Mouse (Mus musculus): Measurements from ENCODE around the gene Coro6. TPM values are rescaled to one million over a fixed set of nuclear protein-coding genes. Genes with fewer than 3 reads are reported as not detected.

Gene Coro6
- polyA plus RNA-seq, 2 experiments = 0.08 to 0.10 TPM

- 55% methylated on average over 10 of the region's 10 CpGs for WGBS (ENCODE audit: insufficient replicate concordance)
- no peak for TF ChIP-seq CTCF (IDR thresholded peaks at IDR 0.05; ENCODE audit: low read depth)
- TF ChIP-seq EP300 (IDR thresholded peaks at IDR 0.05; ENCODE audit: low read depth) = no peak
- H3K4me3 ChIP-seq (ENCODE audit: insufficient read depth in 1 of 2, low read depth in 2 of 2, low read length in 2 of 2) = no peak overlapping the region
- peaks cover 57% of the 10 kb centered on the region for H3K27me3 ChIP-seq (ENCODE audit: control insufficient read depth, insufficient read depth, low read length)
- H3K9me3 ChIP-seq (ENCODE audit: control insufficient read depth, low read length) = no peaks in the 10 kb centered on the region
- H3K9ac ChIP-seq (replicated peaks) = no peak overlapping the region
- ATAC-seq (ENCODE audit: insufficient read depth) = no peak
- H3K27ac ChIP-seq = no peak overlapping the region
- no peaks in the 10 kb centered on the region for H3K4me1 ChIP-seq (replicated peaks; ENCODE audit: control insufficient read depth in 2 of 2, insufficient read depth in 2 of 2, low read length in 1 of 2)
- no peak for DNase-seq (ENCODE audit: low read depth in 3 of 3, low spot score in 3 of 3)
- no peak overlapping the region for H3K4me2 ChIP-seq (ENCODE audit: low read depth)
- H3K36me3 ChIP-seq (replicated peaks; ENCODE audit: control insufficient read depth, insufficient read depth, low read depth) = no peaks in the 10 kb centered on the region
Observed at GRCm38 (mm10) chr11:77463786-77464185, 1.6 kb downstream of the Coro6 start.

GRCm38 (mm10) chr11:77464684-77465083 is 2.5 kb downstream of the Coro6 start:
- DNase-seq (ENCODE audit: low read depth in 3 of 3, low spot score in 3 of 3) = no peak
- no peak overlapping the region for H3K4me2 ChIP-seq (ENCODE audit: low read depth)
- H3K9me3 ChIP-seq (ENCODE audit: control insufficient read depth, low read length) = no peaks in the 10 kb centered on the region
- no peak for ATAC-seq (ENCODE audit: insufficient read depth)
- H3K4me3 ChIP-seq (ENCODE audit: insufficient read depth in 1 of 2, low read depth in 2 of 2, low read length in 2 of 2) = no peak overlapping the region
- 37% methylated on average over 4 of the region's 4 CpGs for WGBS (ENCODE audit: insufficient replicate concordance)
- no peaks in the 10 kb centered on the region for H3K4me1 ChIP-seq (replicated peaks; ENCODE audit: control insufficient read depth in 2 of 2, insufficient read depth in 2 of 2, low read length in 1 of 2)
- peaks cover 57% of the 10 kb centered on the region for H3K27me3 ChIP-seq (ENCODE audit: control insufficient read depth, insufficient read depth, low read length)
- no peak for TF ChIP-seq CTCF (IDR thresholded peaks at IDR 0.05; ENCODE audit: low read depth)
- TF ChIP-seq EP300 (IDR thresholded peaks at IDR 0.05; ENCODE audit: low read depth) = no peak
- H3K36me3 ChIP-seq (replicated peaks; ENCODE audit: control insufficient read depth, insufficient read depth, low read depth) = no peaks in the 10 kb centered on the region
- H3K9ac ChIP-seq (replicated peaks) = no peak overlapping the region
- no peak overlapping the region for H3K27ac ChIP-seq

- H3K36me3 ChIP-seq (replicated peaks; ENCODE audit: control insufficient read depth, insufficient read depth, low read depth) = no peaks in the 10 kb centered on the region
- DNase-seq (ENCODE audit: low read depth in 3 of 3, low spot score in 3 of 3) = no peak
- H3K9ac ChIP-seq (replicated peaks) = no peak overlapping the region
- H3K27ac ChIP-seq = no peak overlapping the region
- peaks cover 54% of the 10 kb centered on the region for H3K27me3 ChIP-seq (ENCODE audit: control insufficient read depth, insufficient read depth, low read length)
- no peaks in the 10 kb centered on the region for H3K4me1 ChIP-seq (replicated peaks; ENCODE audit: control insufficient read depth in 2 of 2, insufficient read depth in 2 of 2, low read length in 1 of 2)
- TF ChIP-seq EP300 (IDR thresholded peaks at IDR 0.05; ENCODE audit: low read depth) (no peak), CTCF (IDR thresholded peaks at IDR 0.05; ENCODE audit: low read depth) (no peak)
- no peak for ATAC-seq (ENCODE audit: insufficient read depth)
- H3K9me3 ChIP-seq (ENCODE audit: control insufficient read depth, low read length) = no peaks in the 10 kb centered on the region
- H3K4me2 ChIP-seq (ENCODE audit: low read depth) = no peak overlapping the region
- no peak overlapping the region for H3K4me3 ChIP-seq (ENCODE audit: insufficient read depth in 1 of 2, low read depth in 2 of 2, low read length in 2 of 2)
- WGBS (ENCODE audit: insufficient replicate concordance) = 63% methylated on average over 3 of the region's 3 CpGs
Observed at GRCm38 (mm10) chr11:77465111-77465510, 2.9 kb downstream of the Coro6 start.

DNA sequence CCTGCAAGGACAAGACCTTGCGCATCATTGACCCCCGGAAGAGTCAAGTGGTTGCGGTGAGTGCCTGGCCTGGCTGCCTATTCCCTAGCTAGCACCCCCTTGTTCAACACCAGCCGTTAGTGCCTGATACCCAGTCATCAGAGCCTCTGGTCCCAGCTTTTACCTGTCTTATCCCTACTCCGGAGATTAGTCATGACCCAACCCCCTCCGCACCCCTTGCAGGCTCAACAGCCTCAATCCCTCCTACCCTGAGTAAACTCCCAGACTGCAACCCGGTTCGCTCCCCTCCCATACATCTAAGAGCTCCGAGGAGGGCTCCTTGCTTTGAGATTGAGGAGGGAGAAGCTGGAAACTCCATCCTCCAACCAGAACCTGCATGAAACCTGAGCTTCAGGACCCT is 4.3 kb downstream of the Coro6 start:
- Histone ChIP-seq H3K9ac (replicated peaks) (no peak overlapping the region), H3K9me3 (ENCODE audit: control insufficient read depth, low read length) (no peaks in the 10 kb centered on the region), H3K4me1 (replicated peaks; ENCODE audit: control insufficient read depth in 2 of 2, insufficient read depth in 2 of 2, low read length in 1 of 2) (no peaks in the 10 kb centered on the region), H3K27me3 (ENCODE audit: control insufficient read depth, insufficient read depth, low read length) (peaks cover 45% of the 10 kb centered on the region), H3K4me2 (ENCODE audit: low read depth) (no peak overlapping the region), H3K27ac (no peak overlapping the region), H3K36me3 (replicated peaks; ENCODE audit: control insufficient read depth, insufficient read depth, low read depth) (no peaks in the 10 kb centered on the region), H3K4me3 (ENCODE audit: insufficient read depth in 1 of 2, low read depth in 2 of 2, low read length in 2 of 2) (no peak overlapping the region)
- DNase-seq (ENCODE audit: low read depth in 3 of 3, low spot score in 3 of 3) (no peak), ATAC-seq (ENCODE audit: insufficient read depth) (no peak)
- TF ChIP-seq CTCF (IDR thresholded peaks at IDR 0.05; ENCODE audit: low read depth) (no peak), EP300 (IDR thresholded peaks at IDR 0.05; ENCODE audit: low read depth) (no peak)
- 36% methylated on average over 9 of the region's 9 CpGs for WGBS (ENCODE audit: insufficient replicate concordance)

DNA sequence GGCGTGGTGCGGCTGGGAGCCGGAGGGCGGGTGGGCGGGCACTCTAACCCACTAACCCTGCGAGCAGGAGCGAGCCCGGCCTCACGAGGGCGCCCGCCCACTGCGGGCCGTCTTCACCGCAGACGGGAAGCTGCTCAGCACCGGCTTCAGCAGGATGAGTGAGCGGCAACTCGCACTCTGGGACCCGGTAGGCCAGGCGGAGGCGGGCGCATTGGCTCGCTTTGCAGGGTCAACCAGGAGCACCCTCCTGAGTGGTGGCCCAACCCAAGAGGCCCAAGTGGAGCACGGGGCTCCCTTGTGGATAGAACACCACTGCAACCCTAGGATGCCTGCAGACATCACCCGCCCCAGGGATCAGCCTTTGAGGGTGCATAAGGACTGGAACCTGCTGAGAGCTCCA is 4.9 kb downstream of the Coro6 start:
- ATAC-seq (ENCODE audit: insufficient read depth) = peak; percentile 45
- TF ChIP-seq EP300 (IDR thresholded peaks at IDR 0.05; ENCODE audit: low read depth) (no peak), CTCF (IDR thresholded peaks at IDR 0.05; ENCODE audit: low read depth) (peak; percentile 75)
- H3K27me3 ChIP-seq (ENCODE audit: control insufficient read depth, insufficient read depth, low read length) = peaks cover 38% of the 10 kb centered on the region
- H3K4me1 ChIP-seq (replicated peaks; ENCODE audit: control insufficient read depth in 2 of 2, insufficient read depth in 2 of 2, low read length in 1 of 2) = no peaks in the 10 kb centered on the region
- peak in 1 of 3 experiments; percentile 17 for DNase-seq (ENCODE audit: low read depth in 3 of 3, low spot score in 3 of 3)
- no peaks in the 10 kb centered on the region for H3K36me3 ChIP-seq (replicated peaks; ENCODE audit: control insufficient read depth, insufficient read depth, low read depth)
- 4% methylated on average over 25 of the region's 25 CpGs for WGBS (ENCODE audit: insufficient replicate concordance)
- no peak overlapping the region for H3K9ac ChIP-seq (replicated peaks)
- no peaks in the 10 kb centered on the region for H3K9me3 ChIP-seq (ENCODE audit: control insufficient read depth, low read length)
- peak overlapping the region; percentile 28 for H3K4me2 ChIP-seq (ENCODE audit: low read depth)
- H3K27ac ChIP-seq = no peak overlapping the region
- H3K4me3 ChIP-seq (ENCODE audit: insufficient read depth in 1 of 2, low read depth in 2 of 2, low read length in 2 of 2) = no peak overlapping the region
